Mouse (Mus musculus): Measurements from ENCODE around the gene Olfr20. TPM values are rescaled to one million over a fixed set of nuclear protein-coding genes. Genes with fewer than 3 reads are reported as not detected.
"Not testable (repeated sequence)": the region's sequence is repeated elsewhere in the genome, so short reads cannot be mapped to it uniquely, and the experiment has no call there.

The Olfr20 gene
- total RNA-seq (2021): not detected
- long read RNA-seq, experiment 1: 0 reads
- long read RNA-seq, experiment 2: 0 reads

- DNase-seq: no peak
These were observed at the start of gene Olfr20 for GRCm38 (mm10) chr11:73350483-73350882. TSS of gene Olfr20 (plus strand) at chr11:73350783.

DNA sequence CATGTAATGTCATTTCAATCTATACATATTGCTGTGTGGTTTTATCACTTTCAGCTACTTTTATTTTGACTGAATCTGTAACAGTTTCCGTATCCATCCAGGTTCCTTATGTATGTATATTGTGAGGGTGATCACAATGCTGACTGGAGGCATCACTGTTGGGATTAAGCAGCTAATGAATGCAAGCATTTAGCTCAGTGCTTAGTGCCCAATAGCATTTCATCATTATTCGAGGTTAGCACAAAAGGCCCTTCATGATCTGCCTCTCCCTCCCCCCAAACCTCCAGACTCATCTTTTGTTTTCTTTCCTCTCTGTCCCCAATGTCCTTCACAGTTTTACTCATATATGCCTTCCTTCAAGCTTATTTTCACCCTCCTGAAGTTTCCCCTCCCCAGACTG lies 47.5 kb upstream of the Olfr20 start:
- DNase-seq: no peak

GRCm38 (mm10) chr11:73315961-73316360 lies 34.6 kb upstream of the Olfr20 start:
- no peak for DNase-seq

DNA sequence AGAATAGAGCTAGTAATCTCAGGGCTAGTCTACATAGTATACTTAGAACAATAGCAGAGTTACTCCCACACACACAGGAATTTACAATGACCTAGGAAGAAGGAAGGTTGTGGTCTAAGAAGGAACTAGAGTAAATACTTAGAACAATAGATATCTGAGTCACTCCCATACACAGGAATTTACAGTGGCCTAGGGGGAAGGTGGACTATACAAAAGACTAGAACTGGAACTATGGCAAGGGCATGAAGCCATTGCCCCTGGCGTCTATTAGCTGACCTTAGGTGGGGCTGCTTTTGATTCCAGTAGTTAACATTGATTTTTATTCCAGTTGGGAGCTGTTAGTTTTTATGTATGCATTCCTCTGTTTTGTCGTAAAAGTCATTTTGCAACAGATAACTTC lies 32.0 kb upstream of the Olfr20 start:
- not testable (repeated sequence) for DNase-seq

DNA sequence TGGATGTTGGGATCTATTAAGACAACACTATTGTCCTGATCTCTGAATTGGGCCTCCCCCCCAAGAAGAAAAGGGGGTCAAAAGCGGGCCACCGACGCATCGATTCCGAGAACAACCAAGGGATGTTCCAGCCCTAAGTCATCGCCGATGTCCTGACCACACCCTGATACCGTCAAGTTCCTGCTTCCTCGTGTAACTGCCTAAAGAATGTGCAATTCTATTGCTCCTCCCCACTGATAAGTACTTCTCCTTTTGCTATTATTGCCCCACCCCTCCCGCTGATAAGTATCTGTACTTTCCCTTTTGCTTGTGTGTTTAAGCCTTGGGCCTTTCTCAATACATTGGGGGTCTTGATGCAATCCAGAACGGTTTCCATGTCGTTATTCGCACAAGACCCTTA lies 29.5 kb upstream of the Olfr20 start:
- DNase-seq: not testable (repeated sequence)

DNA sequence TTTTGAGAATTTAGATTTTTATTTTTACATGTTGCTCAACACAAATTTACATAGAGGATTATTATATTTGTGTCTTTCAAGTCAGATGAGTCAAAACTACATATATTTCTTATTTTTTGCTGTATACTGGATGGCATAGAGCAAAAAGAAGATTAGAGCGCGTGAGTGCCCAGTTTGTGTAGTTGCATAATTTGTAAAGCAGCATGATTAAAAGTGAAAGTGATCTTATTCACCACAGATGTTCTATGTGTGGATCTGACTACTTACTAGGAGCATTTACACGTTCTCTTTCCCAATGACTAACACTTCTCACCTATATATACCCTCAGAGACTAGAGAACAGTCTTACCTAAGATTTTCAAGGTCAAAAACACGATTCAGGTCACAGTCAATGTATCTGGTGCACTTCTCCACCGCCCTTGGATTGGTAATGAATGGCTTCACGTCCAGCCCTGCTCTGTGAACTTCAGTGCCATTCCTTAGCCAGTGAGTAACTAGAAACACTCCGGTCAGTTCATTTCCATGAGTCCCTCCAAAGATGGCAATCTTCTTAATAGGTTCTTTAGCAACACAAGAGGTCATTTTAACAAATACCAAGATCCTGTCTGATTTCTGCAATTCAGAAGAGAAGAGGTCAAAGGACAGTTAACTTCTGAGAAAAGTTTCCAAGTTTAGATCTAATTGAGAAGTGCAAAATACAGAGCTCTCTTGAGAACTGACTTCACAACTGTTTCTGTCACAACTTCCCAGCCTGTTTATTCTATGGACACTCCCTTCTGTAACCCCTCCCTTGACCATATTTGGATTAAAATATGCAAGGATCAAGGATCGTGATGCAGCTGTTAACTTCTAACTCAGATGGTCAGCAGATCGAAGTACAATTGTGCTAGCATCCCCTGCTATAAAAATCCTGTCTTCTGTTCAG lies 26.4 kb upstream of the Olfr20 start:
- no peak for DNase-seq

- no peak for DNase-seq
These were observed 24.1 kb upstream of the Olfr20 start for GRCm38 (mm10) chr11:73326485-73326886.

- no peak for DNase-seq
These were observed 23.2 kb upstream of the Olfr20 start for GRCm38 (mm10) chr11:73327361-73327760.

DNA sequence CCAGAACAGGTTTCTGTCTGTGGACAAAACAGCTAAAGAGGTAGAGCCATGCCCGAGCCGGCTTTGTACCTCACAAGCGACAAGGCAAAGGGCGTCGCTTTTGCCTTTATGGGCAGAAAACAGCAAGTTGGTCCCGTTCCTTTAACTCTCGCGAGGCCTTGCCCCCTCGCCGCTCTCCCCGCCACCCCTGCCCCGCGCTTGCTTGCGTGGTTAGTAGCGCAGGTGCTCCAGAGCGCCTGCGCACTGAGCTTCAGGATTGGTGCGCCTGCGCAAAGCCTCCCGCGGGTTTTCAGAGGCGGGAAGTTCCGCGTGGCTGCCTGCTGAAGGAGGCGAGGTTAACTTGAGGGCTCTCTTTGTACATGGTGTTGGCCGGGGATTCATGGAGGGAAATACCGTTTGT lies 21.1 kb upstream of the Olfr20 start, which contains the start of the genes Aspa, Gm49340 and Spata22:
TSS of gene Aspa (minus strand) at position 155 of the 400 bp plus-strand sequence.
TSS of gene Gm49340 (plus strand) at position 300 of the 400 bp plus-strand sequence.
TSS of gene Spata22 (plus strand) at position 300 of the 400 bp plus-strand sequence.
- DNase-seq: no peak

DNA sequence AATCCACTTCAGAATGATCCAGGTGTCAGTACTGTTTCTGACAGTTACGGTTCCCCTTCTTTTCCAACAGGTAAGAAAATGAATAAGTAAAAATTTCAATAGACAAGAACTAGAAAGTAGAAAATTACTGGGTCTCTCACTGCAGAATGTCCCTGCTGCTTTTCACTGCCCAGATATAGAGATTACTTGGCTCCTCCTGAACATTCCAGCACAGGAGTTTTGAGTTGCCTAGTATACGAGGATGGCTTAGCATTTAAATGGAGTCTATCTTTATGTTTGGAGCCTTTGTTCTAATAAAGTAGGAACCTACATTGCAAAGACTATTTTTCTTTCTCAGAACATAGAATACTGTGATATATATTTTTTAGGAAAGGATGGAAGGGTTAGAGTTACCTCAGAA lies 17.2 kb upstream of the Olfr20 start:
- DNase-seq: no peak

DNA sequence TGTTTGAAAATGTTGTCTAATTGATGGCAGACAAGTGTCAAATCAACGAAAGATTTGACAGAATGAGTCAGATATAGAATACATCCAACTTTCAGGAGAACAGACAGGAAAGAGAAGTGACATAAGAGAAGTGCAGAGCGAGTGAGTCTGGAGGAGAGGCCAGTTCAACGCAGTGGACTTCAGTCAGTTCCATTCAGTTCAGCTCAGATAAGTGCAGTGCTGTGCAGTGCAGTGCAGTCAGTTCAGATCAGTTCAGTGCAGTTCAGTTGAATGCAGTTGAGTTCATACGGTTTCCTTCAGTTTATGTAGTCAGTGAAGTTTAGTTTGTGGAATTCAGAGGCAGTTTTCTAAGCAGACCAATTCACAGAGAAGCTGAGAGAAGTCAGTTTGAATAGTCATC lies 13.7 kb upstream of the Olfr20 start:
- DNase-seq: no peak

DNA sequence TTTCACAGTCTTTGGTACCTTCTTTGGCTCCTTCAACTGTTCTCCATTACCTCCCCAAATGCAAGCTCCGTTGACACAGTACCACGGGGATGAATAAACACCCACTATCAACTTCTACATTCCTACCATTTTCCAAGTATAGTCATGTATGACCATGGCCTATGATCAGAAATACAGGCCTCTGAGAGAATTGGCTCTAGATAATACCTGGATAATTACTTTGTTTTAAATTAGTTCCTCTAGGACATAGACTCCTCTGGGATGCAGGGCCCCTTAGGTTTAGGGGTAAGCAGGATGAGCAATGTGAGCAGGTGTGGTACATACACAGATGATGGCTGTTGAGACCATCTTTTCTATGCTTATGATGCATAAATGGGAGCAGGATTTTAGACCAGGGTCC lies 20.4 kb downstream of the Olfr20 start, which contains the start of gene Olfr376:
TSS of gene Olfr376 (plus strand) at position 301 of the 400 bp plus-strand sequence.
- DNase-seq: no peak

- no peak for DNase-seq
These were observed 44.8 kb downstream of the Olfr20 start for GRCm38 (mm10) chr11:73395374-73395773.

GRCm38 (mm10) chr11:73399514-73399913 lies 48.9 kb downstream of the Olfr20 start, which contains the start of gene Olfr1:
TSS of gene Olfr1 (minus strand) at chr11:73399614.
- DNase-seq: no peak

Other genes with a start within 250 kb of the Olfr20 start
- 1 to 10 TPM; 1.7 to 2.0 TPM for gene Haspin, start 212.5 kb upstream of the Olfr20 start, total RNA-seq (2021)
- gene P2rx5, start 190.4 kb upstream of the Olfr20 start, total RNA-seq (2021): 1 to 10 TPM; 6.0 to 7.2 TPM
- gene Emc6, start 173.7 kb upstream of the Olfr20 start, total RNA-seq (2021): 10 to 100 TPM; 70.7 to 81.6 TPM
- 10 to 100 TPM; 30.2 to 32.3 TPM for gene Tax1bp3, start 173.7 kb upstream of the Olfr20 start, total RNA-seq (2021)
- gene Ctns, start 151.7 kb upstream of the Olfr20 start, total RNA-seq (2021): 10 to 100 TPM in 1 of 2 experiments, 1 to 10 TPM in 1; 9.4 to 12.1 TPM
- 1 to 10 TPM; 1.9 TPM for gene Shpk, start 151.3 kb upstream of the Olfr20 start, total RNA-seq (2021)
- gene Trpv1, start 116.5 kb upstream of the Olfr20 start, total RNA-seq (2021): under 1 TPM in 1 of 2 experiments, not detected in 1; 0.16 TPM
- under 1 TPM; 0.05 to 0.07 TPM for gene Trpv3, start 83.4 kb upstream of the Olfr20 start, total RNA-seq (2021)
- gene Aspa, start 21.2 kb upstream of the Olfr20 start, total RNA-seq (2021): 1 to 10 TPM; 1.5 to 2.2 TPM
- gene Gm49340, start 21.0 kb upstream of the Olfr20 start, total RNA-seq (2021): not detected
- not detected for gene Spata22, start 21.0 kb upstream of the Olfr20 start, total RNA-seq (2021)
- not detected for gene Olfr376, start 20.5 kb downstream of the Olfr20 start, total RNA-seq (2021)
- not detected for gene Olfr1, start 48.8 kb downstream of the Olfr20 start, total RNA-seq (2021)
- gene Olfr378, start 77.7 kb downstream of the Olfr20 start, total RNA-seq (2021): not detected
- gene Olfr380, start 106.7 kb downstream of the Olfr20 start, total RNA-seq (2021): not detected
- not detected for gene Olfr381, start 140.8 kb downstream of the Olfr20 start, total RNA-seq (2021)
- gene Olfr382, start 166.4 kb downstream of the Olfr20 start, total RNA-seq (2021): not detected
- not detected for gene Olfr385, start 242.2 kb downstream of the Olfr20 start, total RNA-seq (2021)
- gene Olfr384, start 247.8 kb downstream of the Olfr20 start, total RNA-seq (2021): not detected

All from gastrocnemius, postnatal 10 days (tissue).